Comparison of ENCODE assay signal across 15 mouse cellular contexts in genomic region chr2:178337878-178338277, GRCm38 (mm10).
DNase-seq lines count a peak whose midpoint lies in the region; ATAC-seq and TF ChIP-seq lines count a peak whose summit lies in the region.
"Had no signal": no experiment of that assay in that cellular context is flagged by ENCODE, and none has a peak within 500 bp of the region (broad histone marks: within the 10 kb centered on the region; RNA-seq: fewer than 3 reads in every experiment).

No protein-coding gene starts in this region.

- 49% methylated on average over 1 of the region's 1 CpGs for WGBS in hindbrain, embryonic 14.5 days
- 48% methylated on average over 1 of the region's 1 CpGs for WGBS in hindbrain, embryonic 16.5 days
- WGBS in midbrain, postnatal 0 days, result 37% methylated on average over 1 of the region's 1 CpGs
- WGBS in midbrain, embryonic 11.5 days, result 44% methylated on average over 1 of the region's 1 CpGs

- no peak overlapping the region for H3K4me2 ChIP-seq in hindbrain, embryonic 14.5 days (replicated peaks)
- no peak overlapping the region for H3K4me2 ChIP-seq in hindbrain, embryonic 16.5 days (ENCODE audit: low read length)
- H3K4me2 ChIP-seq in midbrain, postnatal 0 days (ENCODE audit: low read depth, low read length, poor library complexity, severe bottlenecking), result no peak overlapping the region
- H3K4me2 ChIP-seq in midbrain, embryonic 11.5 days, result no peak overlapping the region
- H3K4me2 ChIP-seq: limb, embryonic 13.5 days had no signal

- no peak for ATAC-seq in hindbrain, embryonic 14.5 days (ENCODE audit: low FRiP score)
- ATAC-seq in hindbrain, embryonic 16.5 days, result no peak
- no peak for ATAC-seq in midbrain, postnatal 0 days (ENCODE audit: low FRiP score)
- no peak for ATAC-seq in midbrain, embryonic 11.5 days (ENCODE audit: low FRiP score)
- ATAC-seq in CD4-positive, CD25-positive, alpha-beta regulatory T cell, adult 4 months, result no peak

- H3K36me3 ChIP-seq in hindbrain, embryonic 14.5 days (replicated peaks; ENCODE audit: control insufficient read depth, insufficient read depth), result peaks cover 24% of the 10 kb centered on the region
- H3K36me3 ChIP-seq in hindbrain, embryonic 16.5 days (ENCODE audit: control insufficient read depth, insufficient read depth, low read length), result peaks cover 14% of the 10 kb centered on the region
- H3K36me3 ChIP-seq in midbrain, postnatal 0 days (ENCODE audit: insufficient read depth, low read length), result peaks cover 16% of the 10 kb centered on the region
- H3K36me3 ChIP-seq in midbrain, embryonic 11.5 days (ENCODE audit: control insufficient read depth, insufficient read depth, low read length), result no peaks in the 10 kb centered on the region
- H3K36me3 ChIP-seq: limb, embryonic 13.5 days had no signal

- peak; percentile 85 for TF ChIP-seq CTCF in midbrain, postnatal 0 days (IDR thresholded peaks at IDR 0.05)

- DNase-seq in hindbrain, embryonic 14.5 days (ENCODE audit: low spot score), result peak; percentile 72
- DNase-seq in midbrain, postnatal 0 days (ENCODE audit: low spot score), result peak; percentile 55
- no peak for DNase-seq in midbrain, embryonic 11.5 days (ENCODE audit: low spot score, missing footprints)
- DNase-seq in ZHBTc4 (ENCODE audit: low read depth, low spot score), result peak; percentile 25
- no peak for DNase-seq in ovary, adult 18-20 months (ENCODE audit: low spot score)
- DNase-seq: cerebellum, postnatal 25 days; gastrocnemius, postnatal 25 days; heart, postnatal 14 days; kidney, adult 18-20 months; thymus, postnatal 36 days had no signal

- no peak overlapping the region for H3K27ac ChIP-seq in hindbrain, embryonic 14.5 days
- no peak overlapping the region for H3K27ac ChIP-seq in hindbrain, embryonic 16.5 days (ENCODE audit: low read depth, low read length)
- no peak overlapping the region for H3K27ac ChIP-seq in midbrain, postnatal 0 days (ENCODE audit: low read depth, low read length)
- no peak overlapping the region for H3K27ac ChIP-seq in midbrain, embryonic 11.5 days (ENCODE audit: low read depth, low read length)
- H3K27ac ChIP-seq: limb, embryonic 13.5 days; macrophage had no signal

- no peaks in the 10 kb centered on the region for H3K4me1 ChIP-seq in hindbrain, embryonic 14.5 days (replicated peaks; ENCODE audit: control insufficient read depth, insufficient read depth, low read length)
- H3K4me1 ChIP-seq in hindbrain, embryonic 16.5 days (ENCODE audit: control insufficient read depth, insufficient read depth, low read depth, low read length), result no peaks in the 10 kb centered on the region
- no peaks in the 10 kb centered on the region for H3K4me1 ChIP-seq in midbrain, postnatal 0 days (ENCODE audit: insufficient read depth, low read length)
- no peaks in the 10 kb centered on the region for H3K4me1 ChIP-seq in midbrain, embryonic 11.5 days (ENCODE audit: control insufficient read depth, insufficient read depth, low read length)
- H3K4me1 ChIP-seq: limb, embryonic 13.5 days had no signal

- H3K9ac ChIP-seq in hindbrain, embryonic 14.5 days, result no peak overlapping the region
- no peak overlapping the region for H3K9ac ChIP-seq in hindbrain, embryonic 16.5 days (ENCODE audit: low read depth, low read length)
- H3K9ac ChIP-seq in midbrain, postnatal 0 days (replicated peaks; ENCODE audit: low read length, poor library complexity, severe bottlenecking), result no peak overlapping the region
- H3K9ac ChIP-seq in midbrain, embryonic 11.5 days (ENCODE audit: low read length), result no peak overlapping the region
- H3K9ac ChIP-seq: limb, embryonic 13.5 days had no signal

- no peaks in the 10 kb centered on the region for H3K9me3 ChIP-seq in hindbrain, embryonic 14.5 days (ENCODE audit: control insufficient read depth, low read length)
- H3K9me3 ChIP-seq in hindbrain, embryonic 16.5 days (ENCODE audit: control insufficient read depth, low read length), result no peaks in the 10 kb centered on the region
- H3K9me3 ChIP-seq in midbrain, postnatal 0 days (ENCODE audit: low read length), result no peaks in the 10 kb centered on the region
- no peaks in the 10 kb centered on the region for H3K9me3 ChIP-seq in midbrain, embryonic 11.5 days (ENCODE audit: control insufficient read depth, low read length)
- H3K9me3 ChIP-seq: limb, embryonic 13.5 days had no signal

- no peak overlapping the region for H3K4me3 ChIP-seq in hindbrain, embryonic 14.5 days (replicated peaks; ENCODE audit: low read length)
- no peak overlapping the region for H3K4me3 ChIP-seq in hindbrain, embryonic 16.5 days (ENCODE audit: low read length)
- no peak overlapping the region for H3K4me3 ChIP-seq in midbrain, postnatal 0 days (ENCODE audit: low read depth, low read length)
- no peak overlapping the region for H3K4me3 ChIP-seq in midbrain, embryonic 11.5 days (ENCODE audit: low read depth, low read length)
- H3K4me3 ChIP-seq: limb, embryonic 13.5 days; myocyte had no signal

- H3K27me3 ChIP-seq in hindbrain, embryonic 14.5 days (ENCODE audit: control insufficient read depth, insufficient read depth, low read length), result no peaks in the 10 kb centered on the region
- H3K27me3 ChIP-seq in hindbrain, embryonic 16.5 days (replicated peaks; ENCODE audit: control insufficient read depth, insufficient read depth, low read length), result no peaks in the 10 kb centered on the region
- no peaks in the 10 kb centered on the region for H3K27me3 ChIP-seq in midbrain, postnatal 0 days (ENCODE audit: insufficient read depth, low read length)
- no peaks in the 10 kb centered on the region for H3K27me3 ChIP-seq in midbrain, embryonic 11.5 days (ENCODE audit: control insufficient read depth, insufficient read depth, low read length)
- H3K27me3 ChIP-seq: limb, embryonic 13.5 days had no signal

Comparison
In these comparisons a context has a peak if more than half of its experiments do, and no peak if none do; other contexts are left out.
1. DNase-seq: peak in hindbrain, embryonic 14.5 days (single experiment), midbrain, postnatal 0 days (single experiment) and ZHBTc4 (single experiment); none in midbrain, embryonic 11.5 days (single experiment) and ovary, adult 18-20 months (single experiment).